Mouse (Mus musculus) cerebellum, postnatal 10 days (tissue): ENCODE measurements at regions not wholly inside any gene's neighbourhood (a gene's known extent, or its start where the extent isn't known, plus 50 kb on each side); places are given as distances from the start of the nearest gene placed in this dataset.
"Not testable (repeated sequence)": the region's sequence is repeated elsewhere in the genome, so short reads cannot be mapped to it uniquely, and the experiment has no call there.

Source experiments
- DNase-seq, 2 experiments: peaks; one replicate each; pipeline ENCODE4 v3.0.0; 2021; ENCODE audit warnings: mixed read lengths in 2 of 2

DNA sequence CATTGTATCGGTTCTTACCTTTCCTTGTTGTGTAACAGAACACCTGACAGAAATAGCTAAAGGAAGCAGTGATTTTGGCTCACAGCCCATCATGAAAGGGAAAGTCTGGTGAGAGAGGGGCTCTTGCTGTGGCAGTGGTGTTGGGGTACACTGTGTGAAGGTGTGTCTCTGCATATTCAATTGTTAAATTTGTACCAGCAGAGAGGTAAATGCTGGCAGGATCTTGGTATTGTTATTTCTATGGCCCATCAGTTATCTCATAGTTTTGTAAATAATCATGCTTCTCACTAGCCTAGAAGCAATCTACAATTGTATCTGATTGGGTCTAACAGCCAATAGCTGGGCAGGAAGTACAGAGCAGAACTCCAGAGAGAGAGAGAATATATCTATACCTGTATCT is 95.7 kb downstream of the Mfap3l start:
- no peak for DNase-seq

DNA sequence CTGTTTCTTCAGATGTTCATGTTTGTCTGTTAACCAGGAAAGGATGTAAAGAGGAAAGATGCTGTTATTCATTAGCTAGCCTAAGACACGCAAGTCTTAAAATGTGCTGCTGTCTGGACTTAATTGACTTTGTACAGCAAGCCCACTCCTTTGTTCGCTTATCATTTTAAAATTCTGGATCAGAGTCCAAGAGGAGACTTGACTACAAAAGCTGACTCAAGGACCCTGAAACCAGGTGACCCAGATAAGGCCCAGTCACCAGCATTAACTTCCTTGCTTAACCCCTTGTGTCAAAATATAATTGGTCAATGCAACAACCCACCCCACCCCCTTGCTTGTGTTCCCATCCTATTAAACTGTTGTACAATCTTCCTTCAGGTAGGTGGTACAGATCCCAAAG is 99.9 kb downstream of the Mfap3l start:
- no peak for DNase-seq

DNA sequence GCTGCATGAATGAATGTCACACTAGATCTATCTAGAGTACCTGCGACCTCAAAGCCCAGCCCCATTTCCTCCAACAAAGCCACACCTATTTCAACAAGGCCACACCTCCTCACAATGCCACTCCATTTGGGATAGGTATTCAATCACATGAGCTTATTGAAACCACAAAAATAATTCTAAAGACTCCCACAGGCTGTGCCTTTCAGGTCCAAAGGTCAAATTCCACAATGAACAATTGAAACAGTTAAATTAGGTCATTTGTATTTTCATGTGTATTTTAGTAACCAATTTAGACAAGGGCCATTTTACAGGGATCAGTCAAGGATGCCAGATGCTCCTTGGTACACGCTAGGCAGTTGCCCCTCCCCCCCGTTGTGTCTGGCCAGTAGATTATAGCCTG is 103.3 kb downstream of the Mfap3l start:
- DNase-seq: no peak

DNA sequence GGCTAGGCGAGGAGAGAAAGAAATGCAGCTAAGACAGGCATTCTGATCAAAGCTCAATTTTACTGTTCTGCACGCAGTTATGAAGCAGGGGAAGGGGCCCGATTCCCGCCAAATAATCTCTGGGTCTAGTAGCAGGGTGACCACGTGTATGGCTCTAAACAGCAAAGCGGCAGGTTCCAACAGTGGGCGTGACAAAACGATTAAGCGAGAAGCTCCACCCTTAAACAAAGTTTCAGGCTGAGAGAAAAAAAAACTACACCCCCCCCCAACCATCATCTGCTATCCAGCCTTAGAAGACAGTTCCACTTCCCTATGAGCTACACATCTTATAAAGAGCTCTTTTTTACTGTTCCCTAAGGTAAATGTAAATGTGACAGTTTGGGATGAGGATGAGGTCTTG is 103.8 kb downstream of the Mfap3l start:
- DNase-seq: no peak

DNA sequence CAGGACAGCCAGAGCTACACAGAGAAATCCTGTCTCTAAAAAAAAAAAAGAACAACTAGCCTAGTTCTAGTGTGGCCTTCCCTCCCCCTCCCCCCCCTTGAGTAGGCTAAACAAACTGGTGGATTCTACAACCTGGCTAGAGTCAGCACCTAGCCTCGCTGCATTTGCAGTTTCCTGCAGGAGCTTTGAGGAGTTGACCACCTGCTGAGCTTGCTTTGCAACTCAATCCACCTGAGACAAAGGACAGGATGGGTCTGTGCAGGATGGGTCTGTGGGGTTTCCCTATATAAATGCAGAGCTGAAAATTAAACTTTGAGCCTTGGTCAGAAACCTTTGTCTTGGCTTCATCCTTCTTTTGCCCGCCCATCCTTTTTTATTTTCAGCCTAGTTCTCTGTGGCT is 104.3 kb downstream of the Mfap3l start:
- DNase-seq: no peak

DNA sequence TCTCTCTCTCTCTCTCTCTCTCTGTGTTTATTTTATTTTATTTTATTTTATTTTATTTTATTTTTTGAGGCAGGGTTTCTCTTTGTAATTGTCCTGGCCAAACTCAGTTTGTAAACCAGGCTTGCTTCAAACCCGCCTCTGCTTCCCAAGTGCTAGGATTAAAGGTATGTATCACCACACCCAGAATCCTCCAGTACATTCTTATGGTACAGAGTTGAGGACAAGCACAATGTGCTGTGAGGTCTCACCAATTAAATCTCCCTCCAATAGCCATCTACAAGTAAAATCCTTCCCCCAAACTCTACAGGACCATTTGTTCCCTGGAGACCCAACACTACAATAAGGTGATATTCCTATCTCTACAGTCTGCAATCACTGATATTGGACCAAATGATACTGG is 105.0 kb downstream of the Mfap3l start:
- DNase-seq: no peak

DNA sequence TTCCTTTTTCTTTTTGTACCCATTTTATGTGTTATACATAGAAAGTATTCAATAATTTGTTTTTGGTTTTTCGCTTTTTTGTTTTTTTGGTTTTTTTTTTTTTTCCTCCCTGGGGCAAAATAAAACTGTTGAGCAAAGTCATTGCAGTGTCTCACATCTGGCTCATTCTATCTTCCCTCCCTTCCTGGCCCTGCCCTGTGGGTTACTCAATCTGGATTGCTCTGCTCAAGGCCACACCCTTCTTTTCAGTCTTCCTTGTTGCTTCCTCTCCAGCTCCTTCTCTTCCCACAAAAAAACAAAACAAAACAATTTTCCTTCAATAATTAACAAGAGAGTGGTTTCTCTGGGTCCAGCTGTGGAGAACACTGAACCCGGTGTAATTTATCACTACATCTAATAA is 113.2 kb downstream of the Mfap3l start:
- DNase-seq: no peak

DNA sequence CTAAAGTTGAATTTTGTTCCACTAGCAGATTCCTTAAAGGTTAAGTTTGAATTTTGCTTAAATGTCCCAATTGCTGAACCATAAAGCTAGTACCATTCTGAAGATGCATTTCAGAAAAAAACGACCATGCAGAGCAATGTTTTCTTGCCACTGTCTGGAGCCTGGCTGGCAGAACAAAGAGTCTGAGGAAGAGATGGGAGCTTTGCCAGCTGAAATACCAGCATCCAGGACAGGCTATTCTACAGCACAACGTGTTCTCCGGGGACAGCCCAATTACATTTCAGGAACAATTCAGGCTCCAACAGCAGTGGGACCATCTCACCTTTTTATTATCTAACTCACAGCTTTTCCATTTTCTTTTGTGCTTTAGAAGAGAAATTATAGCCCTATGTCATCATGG is 113.9 kb downstream of the Mfap3l start:
- peak; percentile 17 to 18 for DNase-seq

DNA sequence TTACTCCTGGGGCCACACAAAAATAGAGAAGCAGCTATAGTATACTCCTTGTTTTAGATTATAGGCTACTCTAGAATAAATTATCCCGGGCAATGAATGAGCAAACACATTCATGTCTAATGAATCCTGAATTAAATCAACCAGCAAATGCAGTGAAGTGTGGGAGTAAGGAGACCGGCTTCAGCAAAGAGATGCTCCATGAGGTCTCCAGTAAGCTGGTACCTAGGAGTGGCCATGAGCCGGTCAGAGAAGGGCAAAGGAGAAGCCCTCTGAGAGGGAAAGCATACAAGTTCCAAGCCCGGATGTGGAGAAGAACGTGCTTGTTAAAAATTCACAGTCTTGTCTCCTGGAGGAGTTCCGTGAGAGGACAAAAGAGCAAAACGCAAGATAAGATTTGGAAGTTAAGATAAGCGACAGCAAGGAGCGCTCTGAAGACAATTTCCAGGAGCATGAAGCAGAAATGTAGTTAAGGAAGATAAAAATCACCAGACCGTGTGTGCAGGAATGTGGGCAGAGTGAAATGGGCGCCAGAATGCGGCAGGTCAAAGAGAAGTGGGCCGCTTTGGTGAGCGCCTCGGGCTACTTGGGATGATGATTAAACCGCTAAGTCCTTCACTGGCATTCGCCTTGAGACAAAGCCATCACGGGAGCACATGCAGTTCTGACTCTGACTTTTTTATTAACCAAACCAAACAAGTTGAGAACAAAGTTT is 123.2 kb downstream of the Mfap3l start:
- no peak for DNase-seq

DNA sequence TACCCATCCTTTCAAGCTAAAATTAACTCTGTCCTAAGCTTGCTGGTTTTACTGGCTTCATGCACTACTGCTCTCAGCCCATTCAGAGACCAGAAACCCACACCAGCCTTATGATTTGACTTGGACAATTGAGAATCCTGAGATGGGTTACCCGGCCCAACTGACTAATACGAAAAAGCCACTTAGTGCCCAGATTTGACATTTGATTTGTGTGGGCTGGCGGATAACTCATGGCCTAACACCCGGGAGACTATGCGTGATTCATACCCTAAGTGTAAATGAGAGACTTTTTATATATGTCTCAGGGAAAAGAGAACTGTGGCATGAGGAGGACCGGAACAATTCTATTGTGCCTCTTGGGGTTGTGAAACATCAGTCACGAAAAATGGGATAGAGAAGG is 126.3 kb upstream of the Hpf1 start:
- DNase-seq: no peak

DNA sequence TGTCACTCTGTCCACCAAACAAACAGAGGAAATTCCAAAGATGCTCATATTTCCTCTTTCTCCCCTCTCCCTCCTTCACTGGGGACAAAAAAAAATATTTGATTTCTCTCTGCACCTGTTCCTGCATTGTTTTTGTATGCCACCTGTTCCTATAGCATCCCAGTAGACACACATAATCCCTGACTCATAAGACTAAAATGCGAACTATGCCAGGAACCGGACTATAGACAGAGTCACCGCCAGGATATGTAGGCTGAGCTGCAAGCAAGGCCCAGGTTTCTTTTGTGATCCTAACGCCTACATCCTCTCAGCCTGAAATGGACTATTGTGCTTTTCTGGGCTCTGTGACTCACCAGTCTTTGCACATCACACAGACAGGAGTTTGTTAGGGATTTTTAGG is 116.9 kb upstream of the Hpf1 start:
- DNase-seq: no peak

DNA sequence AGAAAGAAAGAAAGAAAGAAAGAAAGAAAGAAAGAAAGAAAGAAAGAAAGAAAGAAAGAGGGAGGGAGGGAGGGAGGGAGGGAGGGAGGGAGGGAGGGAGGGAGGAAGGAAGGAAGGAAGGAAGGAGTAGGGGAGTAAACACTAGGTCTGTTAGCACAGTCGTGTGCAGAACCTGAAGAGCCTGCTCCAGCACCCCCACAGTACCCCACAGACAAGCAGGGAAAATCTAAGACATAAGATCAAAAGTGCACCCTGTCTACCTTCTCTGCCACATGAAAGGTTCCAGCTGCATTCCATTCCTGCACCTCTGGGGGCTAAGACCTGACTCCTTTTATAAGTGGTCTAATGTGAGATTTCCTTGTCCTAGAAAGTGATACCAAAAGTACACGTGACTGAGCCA is 114.0 kb upstream of the Hpf1 start:
- not testable (repeated sequence) for DNase-seq

DNA sequence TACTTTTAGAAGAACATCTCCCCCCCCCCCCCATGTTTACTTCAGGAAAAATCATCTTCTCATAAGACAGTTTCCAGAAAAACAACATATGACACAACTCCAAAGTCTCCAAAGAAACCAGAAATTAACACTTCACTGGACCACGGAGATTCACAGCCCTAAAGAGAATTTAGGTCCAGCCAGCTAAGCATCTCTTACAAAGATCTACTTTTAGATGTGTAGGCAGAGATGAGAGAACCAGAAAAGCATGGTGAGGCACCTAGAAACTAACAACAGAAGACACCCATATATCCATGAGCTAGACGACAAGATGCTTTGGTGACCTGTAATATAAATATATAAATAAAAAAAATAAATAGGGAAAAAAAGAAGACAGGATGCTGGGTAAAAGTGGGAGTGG is 105.2 kb upstream of the Hpf1 start:
- no peak for DNase-seq

DNA sequence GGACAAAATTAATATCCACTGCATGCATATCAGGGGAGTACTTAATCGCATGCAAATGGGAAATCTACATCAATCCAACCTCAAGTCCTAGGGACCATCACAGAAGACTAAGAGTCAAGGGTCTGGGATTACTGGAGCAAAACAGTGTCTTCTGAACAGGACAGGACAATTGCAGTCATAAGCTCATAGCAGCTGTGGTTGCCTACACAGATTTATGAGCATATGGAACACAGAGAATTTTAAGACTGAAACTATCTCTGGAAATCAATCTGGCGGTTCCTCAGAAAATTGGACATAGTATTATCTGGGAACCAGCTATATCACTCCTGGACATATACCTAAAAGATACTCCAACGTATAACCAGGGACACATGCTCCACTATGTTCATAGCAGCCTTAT is 99.8 kb upstream of the Hpf1 start:
- DNase-seq: no peak

DNA sequence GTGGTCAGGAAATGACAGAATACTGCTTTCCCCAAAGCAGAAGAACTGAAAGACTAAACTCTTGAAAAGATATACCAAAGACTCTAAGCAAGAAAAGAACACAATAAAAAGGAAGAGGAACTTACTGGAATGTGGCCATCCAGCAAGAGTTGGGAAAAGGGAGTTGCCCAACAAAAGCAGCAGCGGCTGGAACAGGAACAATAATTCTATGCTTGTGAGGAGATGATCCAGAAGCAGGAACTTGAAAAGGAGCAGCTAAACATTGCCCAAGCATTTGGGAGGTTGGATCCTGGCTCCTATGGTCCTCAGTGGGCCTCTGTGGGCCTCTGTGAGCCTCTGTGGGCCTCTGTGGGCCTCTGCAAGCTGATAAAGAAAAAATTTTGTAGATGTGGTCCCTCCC is 97.7 kb upstream of the Hpf1 start:
- DNase-seq: no peak

DNA sequence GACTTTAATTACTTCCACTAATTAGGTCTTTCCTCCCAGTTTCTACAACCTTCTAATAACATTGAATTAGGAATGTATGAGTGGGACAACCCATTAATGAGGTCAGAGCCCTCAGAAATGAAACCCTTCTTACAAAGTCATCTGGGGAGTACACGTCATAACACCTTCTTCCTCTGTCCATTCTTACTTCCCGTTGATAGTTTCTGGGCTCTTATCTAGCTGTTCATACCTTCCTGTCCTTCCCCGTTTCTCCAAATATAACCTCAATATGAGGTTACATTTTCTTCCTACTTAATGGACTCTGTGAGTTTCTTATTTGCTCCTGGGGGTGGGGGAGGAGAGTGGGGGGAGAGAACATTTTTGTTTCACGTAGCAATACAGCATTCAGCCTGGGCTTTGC is 85.4 kb upstream of the Hpf1 start:
- DNase-seq: no peak

DNA sequence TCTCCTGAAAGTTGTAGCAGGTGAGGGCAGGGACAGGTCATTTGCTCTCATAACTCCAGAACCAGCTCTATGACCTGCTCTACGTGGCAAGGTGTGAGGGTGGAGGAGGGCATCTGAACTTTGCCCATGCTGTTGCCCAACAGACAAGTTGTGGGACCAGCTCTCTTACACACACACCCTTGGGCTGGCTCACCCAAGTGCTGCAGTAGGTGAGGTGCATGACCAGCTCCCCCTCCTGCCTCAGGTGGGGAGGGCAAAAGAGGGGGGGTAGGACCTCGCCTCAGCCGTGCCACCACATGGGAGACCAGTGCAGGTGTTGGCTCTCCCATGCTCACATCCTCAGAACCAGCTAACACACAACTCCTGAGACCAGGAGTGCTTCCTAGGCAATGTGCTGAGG is 83.4 kb upstream of the Hpf1 start:
- DNase-seq: no peak

DNA sequence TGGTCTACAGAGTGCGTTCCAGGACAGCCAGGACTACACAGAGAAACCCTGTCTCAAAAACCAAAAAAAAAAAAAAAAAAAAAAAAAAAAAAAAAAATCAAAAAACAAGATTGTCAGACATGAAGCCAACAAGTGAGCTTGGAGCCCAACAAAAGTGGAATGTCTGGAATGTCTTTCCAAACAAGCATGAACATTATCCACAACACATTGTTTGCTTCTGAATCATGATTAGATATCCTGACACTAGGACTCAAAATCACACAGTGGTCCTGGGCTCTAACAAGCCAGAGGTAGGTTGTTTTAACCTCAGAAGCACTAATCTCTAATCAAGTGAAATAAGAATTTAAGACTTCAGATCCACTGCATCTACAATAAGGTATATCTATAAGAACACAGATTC is 80.4 kb upstream of the Hpf1 start:
- no peak for DNase-seq

DNA sequence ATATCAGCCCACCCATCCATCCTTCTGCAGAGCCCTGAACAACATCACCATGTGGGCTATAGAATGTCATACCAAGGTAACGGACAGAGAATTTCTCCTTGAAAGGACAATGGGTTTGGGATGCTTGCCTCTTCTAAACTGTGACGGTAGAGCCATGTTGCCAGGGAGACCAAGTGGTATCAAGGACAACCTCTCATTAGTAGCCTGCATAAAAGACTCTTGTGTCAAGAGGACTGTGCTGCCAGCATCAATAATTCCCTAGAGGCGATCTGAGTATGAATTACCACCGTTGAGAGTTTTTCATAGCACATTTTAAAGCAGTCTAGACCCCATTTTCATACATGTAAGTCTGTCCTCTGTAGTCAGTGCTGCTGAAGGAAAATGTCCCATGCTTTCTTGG is 79.3 kb upstream of the Hpf1 start:
- DNase-seq: no peak

DNA sequence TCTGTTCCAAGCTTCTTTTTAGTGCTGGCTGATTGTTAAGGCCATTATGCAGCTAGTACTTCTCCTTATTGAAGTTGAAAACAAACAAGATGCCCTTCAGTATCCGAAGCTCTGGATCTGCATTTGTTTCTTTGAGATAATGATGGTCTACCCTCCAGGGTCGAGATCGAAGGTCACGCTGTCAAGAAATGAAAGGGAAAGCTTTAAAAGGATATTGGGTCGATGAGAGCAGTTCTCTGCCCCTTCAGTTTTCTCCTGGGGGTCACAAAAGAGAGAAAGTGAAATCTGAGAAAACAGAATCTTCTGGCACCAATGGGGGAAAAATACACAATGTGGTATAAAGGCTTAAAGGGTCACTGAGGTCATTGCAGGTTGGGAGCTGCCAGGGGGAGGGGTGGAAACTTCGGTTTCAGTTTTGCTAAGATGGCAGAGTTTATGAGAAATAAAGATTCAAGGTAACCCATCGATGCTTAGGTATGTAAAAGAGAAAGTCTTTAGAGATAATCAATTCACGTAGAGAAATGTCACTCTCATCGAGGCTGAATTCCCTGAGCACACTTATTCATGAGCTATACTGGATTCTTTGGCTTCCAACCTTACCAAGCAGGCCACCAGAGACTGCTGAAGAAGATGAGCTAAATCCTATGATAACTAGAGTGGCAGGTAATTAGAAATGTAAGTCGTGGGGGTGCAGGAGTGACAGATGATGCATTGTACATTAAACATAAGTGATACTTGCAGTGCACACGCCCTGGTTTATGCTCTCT is 64.4 kb upstream of the Hpf1 start:
- no peak for DNase-seq

DNA sequence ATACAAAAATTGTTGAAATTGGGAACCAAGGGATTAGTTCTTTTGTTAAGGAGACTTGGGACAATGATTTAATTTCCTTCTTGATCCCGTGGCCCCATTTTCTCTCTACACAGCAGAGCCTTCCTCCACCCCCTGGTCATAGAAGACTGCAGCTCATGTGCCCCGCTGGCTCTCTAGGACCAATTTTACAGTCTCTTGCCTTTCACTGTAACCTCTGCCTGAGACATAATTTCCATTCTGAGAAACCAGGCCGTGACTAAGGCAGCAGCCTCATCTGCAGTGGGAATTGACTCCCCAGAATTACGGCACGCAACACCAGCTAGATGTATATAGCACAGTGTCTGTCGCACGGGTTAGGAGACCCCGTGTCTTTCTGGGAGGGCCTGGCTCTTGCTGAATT is 63.0 kb upstream of the Hpf1 start:
- DNase-seq: no peak

DNA sequence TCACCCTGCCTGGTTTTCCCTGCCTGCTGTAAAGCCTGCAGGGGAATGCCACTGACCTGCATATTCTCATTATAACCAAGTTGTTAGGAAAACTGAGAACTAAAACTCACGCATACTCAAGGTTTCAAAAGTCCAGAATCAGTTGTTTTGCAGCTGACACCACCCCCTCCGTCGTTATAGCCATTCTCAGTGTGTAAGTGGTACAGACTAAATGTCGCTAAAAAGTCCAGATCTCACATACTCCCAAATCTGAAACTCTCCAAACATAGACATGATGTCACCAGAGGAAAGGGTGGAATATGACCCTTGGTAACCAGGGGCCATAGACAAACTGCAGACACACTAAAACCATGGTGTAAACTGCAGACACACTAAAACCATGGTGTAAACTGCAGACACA is 61.1 kb upstream of the Hpf1 start:
- no peak for DNase-seq

DNA sequence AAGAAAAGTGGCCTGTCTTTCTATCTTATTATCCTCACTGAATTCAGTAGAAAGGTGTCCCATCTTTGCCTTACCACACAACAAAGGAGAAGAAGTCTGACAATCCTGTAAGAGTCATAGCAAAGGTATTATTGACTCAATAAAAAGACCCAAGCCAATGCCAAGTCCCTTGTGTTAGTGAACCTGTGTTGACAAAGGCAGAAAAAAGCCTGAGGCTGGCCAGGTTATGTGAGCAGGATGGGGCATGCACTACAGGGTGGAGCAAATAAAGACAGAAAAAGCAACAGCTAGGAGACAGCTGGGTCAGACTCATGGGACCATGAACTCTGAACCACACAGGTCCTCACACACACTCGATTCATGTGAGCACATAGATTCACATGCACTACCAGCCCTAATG is 59.7 kb upstream of the Hpf1 start:
- no peak for DNase-seq

DNA sequence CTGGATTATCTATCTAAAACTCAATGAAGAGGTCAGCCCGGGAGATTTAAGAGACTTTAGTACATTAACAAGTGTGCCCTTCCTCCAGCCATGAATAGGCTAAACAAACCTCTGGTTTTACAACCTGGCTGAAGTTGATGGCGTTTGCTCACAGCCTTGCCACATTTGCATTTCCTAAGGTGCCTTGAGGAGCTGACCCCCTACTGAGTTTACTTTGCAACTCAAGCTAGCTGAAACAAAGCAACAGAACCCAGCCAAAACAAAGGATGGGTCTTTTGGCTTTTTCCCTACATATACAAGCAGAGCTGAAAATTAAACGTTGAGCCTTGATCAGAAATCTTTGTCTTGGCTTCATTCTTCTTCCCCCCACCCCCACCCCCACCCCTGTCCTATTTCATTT is 51.7 kb upstream of the Hpf1 start:
- DNase-seq: no peak
